Mouse (Mus musculus): ENCODE results near the gene Rps10.

DNA sequence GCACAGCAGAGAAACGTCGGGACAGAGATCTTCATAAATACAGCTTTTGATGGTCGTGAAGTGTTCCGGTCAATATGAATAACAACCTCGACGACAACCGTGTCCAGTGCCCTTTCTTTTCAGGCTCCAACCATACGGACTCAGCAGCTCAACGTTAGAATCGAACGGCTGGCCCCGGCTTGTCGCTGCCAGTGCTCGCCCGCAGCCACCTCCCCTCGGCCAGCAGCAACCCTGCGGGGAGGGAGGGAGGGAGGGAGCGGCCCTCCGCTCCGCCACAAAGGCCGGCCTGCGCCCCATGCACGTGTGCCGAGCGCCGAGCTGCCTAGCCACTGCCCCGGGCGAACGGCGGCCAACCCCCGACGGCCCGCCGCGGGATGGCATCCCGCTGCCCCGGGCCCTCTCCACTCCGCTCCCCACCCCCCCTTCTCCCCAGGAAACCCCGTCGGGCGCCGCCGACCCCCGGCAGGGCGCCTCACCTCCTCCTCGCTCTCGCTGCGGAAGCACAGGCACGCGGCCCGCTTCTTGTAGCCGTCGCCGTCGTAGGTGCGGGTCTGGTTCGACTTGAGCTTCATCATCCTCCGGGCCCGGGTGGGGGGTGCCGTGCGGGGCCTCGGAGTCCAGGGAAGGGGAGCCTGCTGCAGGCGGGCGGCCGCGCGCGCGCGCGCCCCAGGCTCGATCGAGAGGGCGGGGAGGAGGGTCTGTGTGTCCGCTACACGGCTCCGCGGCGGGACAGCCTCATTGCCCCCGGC is 13.7 kb downstream of the Rps10 start:
- TF ChIP-seq CTCF (IDR thresholded peaks at IDR 0.05; ENCODE audit: borderline replicate concordance, extremely low read depth, insufficient read depth, insufficient read length) (no peak), POLR2A (IDR thresholded peaks at IDR 0.05; ENCODE audit: borderline replicate concordance, extremely low read depth, insufficient read depth, insufficient read length, poor library complexity, severe bottlenecking) (peak; percentile 68)
